Mouse (Mus musculus): Measurements from ENCODE around the gene Setd1a. TPM values are rescaled to one million over a fixed set of nuclear protein-coding genes. Genes with fewer than 3 reads are reported as not detected.

Gene Setd1a
- total RNA-seq (2012; rRNA removed) (9.2 and 10.3 TPM in 2 replicates), polyA plus RNA-seq (2012; ENCODE audit: insufficient read depth in 1 of 2, insufficient read length in 2 of 2, low read depth in 1 of 2, low replicate concordance in 2 of 2, missing spikeins in 1 of 2) (10 to 100 TPM in 1 of 2 experiments, not detected in 1; 55.9 TPM)

GRCm38 (mm10) chr7:127776426-127776825 is at the start of gene Setd1a:
TSS of gene Setd1a (plus strand) at chr7:127776670.
- H3K79me2 ChIP-seq (ENCODE audit: control insufficient read depth, insufficient read depth, low read length, poor library complexity), result peaks cover 19% of the 10 kb centered on the region
- DNase-seq (ENCODE audit: low read depth, low spot score), result peak; percentile 88
- TF ChIP-seq E2F4 (IDR thresholded peaks at IDR 0.05; ENCODE audit: borderline replicate concordance, low read depth, low read length) (0 out of 2 replicates have a peak, but pooled peaks have one; percentile 16), USF1 (IDR thresholded peaks at IDR 0.05; ENCODE audit: low read depth, low read length) (no peak), BHLHE40 (IDR thresholded peaks at IDR 0.05; ENCODE audit: borderline replicate concordance, low read depth, low read length) (no peak), UBTF (IDR thresholded peaks at IDR 0.05; ENCODE audit: borderline replicate concordance, insufficient read depth, low read depth, low read length) (no peak), ZMIZ1 (IDR thresholded peaks at IDR 0.05; ENCODE audit: low read depth, low read length) (0 out of 2 replicates have a peak, but pooled peaks have one; percentile 38), MAZ (IDR thresholded peaks at IDR 0.05; ENCODE audit: low read depth, low read length) (no peak), NELFE (IDR thresholded peaks at IDR 0.05; ENCODE audit: low read depth, low read length) (peak; percentile 36), SIN3A (IDR thresholded peaks at IDR 0.05; ENCODE audit: low read length) (0 out of 2 replicates have a peak, but pooled peaks have one; percentile 11), ZC3H11A (IDR thresholded peaks at IDR 0.05; ENCODE audit: low read depth, low read length) (peak; percentile 66), POLR2A (IDR thresholded peaks at IDR 0.05; ENCODE audit: control insufficient read depth in 1 of 2, insufficient read depth in 1 of 2, low read depth in 1 of 2, low read length in 2 of 2, poor library complexity in 1 of 2) (peak in 1 of 2 experiments; percentile 59; a peak in 2 of 4 replicates), POLR2AphosphoS5 (IDR thresholded peaks at IDR 0.05; ENCODE audit: borderline replicate concordance, low read depth, low read length) (no peak), ZNF384 (IDR thresholded peaks at IDR 0.05; ENCODE audit: low read depth, low read length) (peak; percentile 44; the same call in 1 of the 2 replicates), EP300 (IDR thresholded peaks at IDR 0.05; ENCODE audit: low read depth in 1 of 2, low read length in 2 of 2) (no peak), TBP (IDR thresholded peaks at IDR 0.05; ENCODE audit: low read depth, low read length) (0 out of 2 replicates have a peak, but pooled peaks have one; percentile 20), MEF2A (IDR thresholded peaks at IDR 0.05; ENCODE audit: extremely low read depth, insufficient replicate concordance, low read depth, low read length, poor library complexity, severe bottlenecking) (no peak), JUND (IDR thresholded peaks at IDR 0.05; ENCODE audit: low read depth, low read length) (no peak), ELF1 (IDR thresholded peaks at IDR 0.05; ENCODE audit: low read depth, low read length) (peak; percentile 18; the same call in 1 of the 2 replicates)
- no peaks in the 10 kb centered on the region for H3K9me3 ChIP-seq (replicated peaks; ENCODE audit: insufficient read depth, low read length)
- peaks cover 18 to 34% of the 10 kb centered on the region in 2 experiments for H3K36me3 ChIP-seq (ENCODE audit: control insufficient read depth in 1 of 2, insufficient read depth in 2 of 2, low read length in 2 of 2)
- no peaks in the 10 kb centered on the region for H3K27me3 ChIP-seq (ENCODE audit: control insufficient read depth in 1 of 2, insufficient read depth in 2 of 2, low read length in 2 of 2)
- peak within 1 kb of the TSS; percentile 95 for H3K9ac ChIP-seq (ENCODE audit: control insufficient read depth, low read depth, low read length, poor library complexity, severe bottlenecking)
- H3K4me1 ChIP-seq (ENCODE audit: control insufficient read depth in 1 of 2, insufficient read depth in 2 of 2, low read length in 2 of 2), result peaks cover 0 to 15% of the 10 kb centered on the region in 2 experiments; a peak in 3 of 4 replicates
- H3K4me3 ChIP-seq (ENCODE audit: control insufficient read depth in 1 of 2, insufficient read depth in 1 of 2, low read depth in 2 of 2, low read length in 2 of 2), result peak within 1 kb of the TSS; percentile 59 to 83
- H3K27ac ChIP-seq (ENCODE audit: control insufficient read depth, low read depth, low read length), result peak within 1 kb of the TSS; percentile 87

- TF ChIP-seq TAL1 (IDR thresholded peaks at IDR 0.05; ENCODE audit: low read length) (no peak), SMC3 (IDR thresholded peaks at IDR 0.05; ENCODE audit: low read depth, low read length) (peak; percentile 64), ZNF384 (IDR thresholded peaks at IDR 0.05; ENCODE audit: low read depth, low read length) (peak; percentile 54), KAT2A (conservative IDR thresholded peaks at IDR 0.05; ENCODE audit: low read depth, low read length) (no peak), RAD21 (IDR thresholded peaks at IDR 0.05; ENCODE audit: low read depth, low read length) (peak; percentile 56), ZC3H11A (IDR thresholded peaks at IDR 0.05; ENCODE audit: low read depth, low read length) (peak; percentile 45), CTCF (IDR thresholded peaks at IDR 0.05 in 2 of 3, conservative IDR thresholded peaks at IDR 0.05 in 1 of 3; ENCODE audit: control insufficient read depth in 1 of 3, insufficient read depth in 1 of 3, low read depth in 2 of 3, low read length in 3 of 3, poor library complexity in 1 of 3, severe bottlenecking in 1 of 3) (peak; percentile 18 to 58 (median 37); a peak in 5 of 6 replicates)
- DNase-seq (ENCODE audit: low read depth, low spot score), result peak; percentile 54
- Histone ChIP-seq H3K36me3 (ENCODE audit: control insufficient read depth in 1 of 2, insufficient read depth in 2 of 2, low read length in 2 of 2) (no peaks in the 10 kb centered on the region; a peak in 1 of 4 replicates), H3K27me3 (ENCODE audit: control insufficient read depth in 1 of 2, insufficient read depth in 2 of 2, low read length in 2 of 2) (no peaks in the 10 kb centered on the region), H3K27ac (ENCODE audit: control insufficient read depth, low read depth, low read length) (no peak overlapping the region), H3K9ac (ENCODE audit: control insufficient read depth, low read depth, low read length, poor library complexity, severe bottlenecking) (no peak overlapping the region), H3K4me1 (ENCODE audit: control insufficient read depth in 1 of 2, insufficient read depth in 2 of 2, low read length in 2 of 2) (no peaks in the 10 kb centered on the region), H3K79me2 (ENCODE audit: control insufficient read depth, insufficient read depth, low read length, poor library complexity) (no peaks in the 10 kb centered on the region), H3K4me3 (ENCODE audit: control insufficient read depth in 1 of 2, insufficient read depth in 1 of 2, low read depth in 2 of 2, low read length in 2 of 2) (no peak overlapping the region), H3K9me3 (replicated peaks; ENCODE audit: insufficient read depth, low read length) (no peaks in the 10 kb centered on the region)
Measured at GRCm38 (mm10) chr7:127727898-127728297, 48.6 kb upstream of the Setd1a start.
